Mouse (Mus musculus) cortical plate, adult 2 months (tissue): ENCODE measurements around the gene Olfr329-ps. TPM values are rescaled to one million over a fixed set of nuclear protein-coding genes. Genes with fewer than 3 reads are reported as not detected.

Experiments used
- H3K27ac ChIP-seq: fragments of 200-500 bp; 2 replicates; pipeline ENCODE4 v1.5.1; 2012; ENCODE audit warnings: low read length, control low read depth, inconsistent platforms; ENCODE audit not compliant: insufficient read depth
- H3K4me1 ChIP-seq: fragments of 200-500 bp; 2 replicates; pipeline ENCODE4 v1.6.1; 2011; ENCODE audit warnings: low read length; ENCODE audit not compliant: control insufficient read depth, insufficient read depth
- H3K4me3 ChIP-seq: fragments of 200-500 bp; 2 replicates; pipeline ENCODE4 v1.5.1; 2011; ENCODE audit warnings: mild to moderate bottlenecking, low read length, control low read depth; ENCODE audit not compliant: insufficient read depth
- CTCF ChIP-seq: fragments of 200-500 bp; IDR thresholded peaks from 2 replicates; pipeline ENCODE4 v1.5.1; 2011; ENCODE audit warnings: mild to moderate bottlenecking, control low read depth, low read length; ENCODE audit not compliant: insufficient read depth; ENCODE audit errors: extremely low read depth
- POLR2A ChIP-seq: fragments of 200-500 bp; IDR thresholded peaks from 2 replicates; pipeline ENCODE4 v1.6.1; 2011; ENCODE audit warnings: mild to moderate bottlenecking, low read length, control low read depth; ENCODE audit not compliant: insufficient read depth; ENCODE audit errors: extremely low read depth
- polyA plus RNA-seq: library from polyadenylated mRNA; depleted of rRNA; stranded (reverse); fragments of >200 nt; gene quantifications from 2 replicates; pipeline ENCODE4 v1.2.3, GENCODE M21; 2012; rRNA removed

Gene Olfr329-ps
- polyA plus RNA-seq, 1 experiment, result not detected

DNA sequence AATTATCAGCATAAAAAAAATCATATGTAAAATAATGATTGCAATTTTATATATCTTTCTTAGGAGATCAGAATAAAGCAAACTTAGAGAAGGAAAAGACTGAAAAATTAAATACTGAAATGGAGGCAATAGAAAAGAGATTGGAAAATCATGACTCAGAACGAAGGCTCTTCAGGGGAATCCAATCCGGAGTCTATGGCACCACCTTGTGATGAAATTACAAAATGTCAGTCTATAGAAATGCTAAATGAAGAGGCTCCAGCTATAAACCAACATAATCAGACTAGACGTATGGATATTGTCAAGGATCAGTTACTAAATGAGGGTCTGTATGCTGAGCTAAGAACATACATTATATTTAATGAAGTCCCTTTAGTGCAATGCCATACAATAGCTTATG is 46.9 kb downstream of the Olfr329-ps start:
- no peak overlapping the region for H3K4me3 ChIP-seq
- no peak overlapping the region for H3K27ac ChIP-seq
- TF ChIP-seq POLR2A (no peak), CTCF (peak; percentile 15; the same call in 1 of the 2 replicates)
- H3K4me1 ChIP-seq, result no peaks in the 10 kb centered on the region

DNA sequence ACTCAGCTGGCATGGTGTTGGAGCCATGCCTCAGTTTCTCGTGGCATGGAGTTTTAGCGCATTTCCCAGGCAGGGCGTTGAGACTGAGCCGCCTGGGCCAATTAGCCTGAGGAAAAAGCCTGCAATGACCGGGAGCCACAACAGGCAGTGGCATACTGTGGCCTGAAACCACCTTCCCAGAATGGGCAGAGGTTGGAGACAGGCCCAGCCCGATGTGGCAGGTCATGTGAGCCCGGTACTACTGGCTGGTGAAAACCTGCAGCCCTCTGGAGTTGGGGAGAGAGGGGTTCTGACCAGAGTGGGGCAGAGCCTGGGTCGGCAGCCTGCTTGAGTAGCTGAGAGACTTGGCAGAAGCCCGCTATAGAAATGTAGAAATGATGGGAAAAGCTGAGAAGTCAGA is 47.5 kb downstream of the Olfr329-ps start:
- H3K4me1 ChIP-seq, result no peaks in the 10 kb centered on the region
- H3K27ac ChIP-seq, result no peak overlapping the region
- no peak for TF ChIP-seq CTCF
- no peak for TF ChIP-seq POLR2A
- no peak overlapping the region for H3K4me3 ChIP-seq

DNA sequence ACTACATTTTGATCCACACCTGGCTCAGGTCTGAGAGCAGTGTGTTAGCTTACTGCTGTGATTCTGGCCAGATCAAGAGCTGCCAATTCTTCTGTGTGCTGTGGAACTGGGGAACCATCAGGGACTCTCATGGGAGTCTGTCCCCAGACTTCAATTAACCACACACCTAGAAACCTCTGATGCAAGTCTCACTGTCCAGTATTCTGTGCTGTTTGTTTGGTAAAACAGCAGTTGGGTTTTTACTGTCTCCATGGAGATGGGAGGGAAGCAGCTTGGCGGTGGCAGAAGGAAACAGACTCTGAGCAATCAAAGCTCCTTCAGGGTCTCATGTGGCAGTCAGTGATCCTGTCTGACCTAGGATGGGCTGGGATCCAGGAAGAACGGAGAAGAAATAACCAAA is 53.8 kb downstream of the Olfr329-ps start, which contains the start of gene Olfr332:
Gene Olfr332 (minus strand): TSS at position 101 of the 400 bp plus-strand sequence.
- H3K4me3 ChIP-seq, result no peak within 1 kb of the TSS
- H3K27ac ChIP-seq, result no peak within 1 kb of the TSS
- TF ChIP-seq POLR2A (no peak), CTCF (no peak)
- no peaks in the 10 kb centered on the region for H3K4me1 ChIP-seq

Other genes starting within 250 kb of the Olfr329-ps start
- gene Zfp692, start 239.4 kb downstream of the Olfr329-ps start, polyA plus RNA-seq, result 65.6 and 77.1 TPM in 2 replicates
- 50.2 and 50.7 TPM in 2 replicates for gene Zfp672, start 216.1 kb downstream of the Olfr329-ps start, polyA plus RNA-seq
- 42.4 and 44.6 TPM in 2 replicates for gene Sh3bp5l, start 215.7 kb downstream of the Olfr329-ps start, polyA plus RNA-seq
- gene Lypd8, start 167.4 kb downstream of the Olfr329-ps start, polyA plus RNA-seq, result 0.08 and 0.11 TPM in 2 replicates
- not detected in 2 replicates for gene 1810065E05Rik, start 125.3 kb downstream of the Olfr329-ps start, polyA plus RNA-seq
- not detected in 2 replicates for gene Gm12253, start 113.9 kb downstream of the Olfr329-ps start, polyA plus RNA-seq
- not detected in 2 replicates for gene Lypd9, start 93.5 kb downstream of the Olfr329-ps start, polyA plus RNA-seq
- gene Olfr30, start 84.2 kb downstream of the Olfr329-ps start, polyA plus RNA-seq, result not detected in 2 replicates
- gene Olfr332, start 53.9 kb downstream of the Olfr329-ps start, polyA plus RNA-seq, result not detected in 2 replicates
- gene Olfr331, start 43.9 kb downstream of the Olfr329-ps start, polyA plus RNA-seq, result not detected in 2 replicates
- gene Olfr330, start 11.6 kb downstream of the Olfr329-ps start, polyA plus RNA-seq, result not detected in 2 replicates
- 0.06 TPM in 1 of 2 replicates, not detected in the other for gene Olfr328, start 9.2 kb upstream of the Olfr329-ps start, polyA plus RNA-seq
- not detected in 2 replicates for gene Olfr224, start 24.1 kb upstream of the Olfr329-ps start, polyA plus RNA-seq
- gene Olfr325, start 31.3 kb upstream of the Olfr329-ps start, polyA plus RNA-seq, result not detected in 2 replicates
- gene Olfr324, start 48.7 kb upstream of the Olfr329-ps start, polyA plus RNA-seq, result not detected in 2 replicates
- not detected in 2 replicates for gene 2210407C18Rik, start 69.7 kb upstream of the Olfr329-ps start, polyA plus RNA-seq
- gene Olfr323, start 84.1 kb upstream of the Olfr329-ps start, polyA plus RNA-seq, result not detected in 2 replicates
- gene Trim58, start 94.0 kb upstream of the Olfr329-ps start, polyA plus RNA-seq, result 0.04 and 0.08 TPM in 2 replicates
- gene Olfr322, start 112.4 kb upstream of the Olfr329-ps start, polyA plus RNA-seq, result not detected in 2 replicates
- not detected in 2 replicates for gene Olfr320, start 134.7 kb upstream of the Olfr329-ps start, polyA plus RNA-seq
- not detected in 2 replicates for gene Olfr319, start 152.7 kb upstream of the Olfr329-ps start, polyA plus RNA-seq
- not detected in 2 replicates for gene Olfr318, start 177.6 kb upstream of the Olfr329-ps start, polyA plus RNA-seq
- 0.21 and 0.27 TPM in 2 replicates for gene Olfr317, start 192.8 kb upstream of the Olfr329-ps start, polyA plus RNA-seq
- gene Olfr316, start 206.3 kb upstream of the Olfr329-ps start, polyA plus RNA-seq, result 1.6 and 2.3 TPM in 2 replicates
- not detected in 2 replicates for gene Olfr315, start 226.8 kb upstream of the Olfr329-ps start, polyA plus RNA-seq
- not detected in 2 replicates for gene Olfr314, start 236.5 kb upstream of the Olfr329-ps start, polyA plus RNA-seq